Mouse (Mus musculus) thymus, postnatal 0 days (tissue): ENCODE measurements around the gene Sugct. TPM values are rescaled to one million over a fixed set of nuclear protein-coding genes. Genes with fewer than 3 reads are reported as not detected.

Source experiments
- DNase-seq: peaks from one replicate; pipeline ENCODE4 v3.0.0-alpha.2; 2015; ENCODE audit warnings: low spot score
- polyA plus RNA-seq: library from polyadenylated mRNA; unstranded; fragments of >200 nt; fragmentation: Nextera tagmentation; extraction: Ambion mirVana; gene quantifications from 2 replicates; pipeline ENCODE4 v1.2.1, GENCODE M21; 2015

Gene Sugct
- polyA plus RNA-seq, 1 experiment from 2014 or later: 6.0 TPM

DNA sequence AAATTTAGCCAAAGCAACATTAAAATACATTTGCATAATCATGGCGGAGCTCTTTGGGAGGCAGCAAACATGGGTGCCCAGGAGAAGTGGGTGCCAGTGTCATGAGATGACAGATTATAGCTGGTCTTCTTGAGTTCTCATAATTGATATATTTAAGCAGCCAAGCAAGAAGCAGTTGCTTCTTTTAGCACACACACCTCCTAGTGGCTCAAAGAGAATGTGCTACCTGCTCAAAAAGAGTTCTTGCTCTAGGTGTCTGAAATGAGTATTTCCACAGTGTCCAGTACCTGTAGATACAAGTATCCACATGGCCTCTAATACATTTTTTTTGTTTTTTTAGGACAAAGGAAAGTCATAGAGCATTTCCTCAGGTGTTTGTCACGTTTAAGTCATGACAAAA is 655.6 kb downstream of the Sugct start:
- no peak for DNase-seq

- no peak for DNase-seq
These were observed 657.0 kb downstream of the Sugct start for GRCm38 (mm10) chr13:17038341-17038740.

GRCm38 (mm10) chr13:17037899-17038298 is 657.5 kb downstream of the Sugct start:
- no peak for DNase-seq

DNA sequence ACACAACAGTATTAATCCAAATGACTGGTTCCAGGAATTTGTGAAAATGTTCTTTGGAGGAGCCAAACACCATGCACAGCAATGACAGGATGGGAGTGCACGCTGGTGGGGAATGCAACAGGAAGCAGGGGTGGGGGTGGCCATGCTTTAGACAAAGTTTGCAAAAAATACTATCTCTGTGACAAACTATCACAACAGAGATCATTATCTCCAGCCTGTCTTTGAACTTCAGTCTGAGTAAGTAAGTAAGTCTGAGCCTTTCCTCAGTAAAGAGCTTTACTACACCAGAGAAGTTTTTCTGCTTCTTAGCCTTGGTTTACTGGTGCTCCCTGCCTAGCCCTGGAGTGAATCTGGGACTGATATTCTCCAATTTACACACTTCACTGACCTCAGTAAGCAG is 664.6 kb downstream of the Sugct start:
- DNase-seq: peak; percentile 24

- peak; percentile 76 for DNase-seq
These were observed 666.8 kb downstream of the Sugct start for GRCm38 (mm10) chr13:17028595-17028994.

DNA sequence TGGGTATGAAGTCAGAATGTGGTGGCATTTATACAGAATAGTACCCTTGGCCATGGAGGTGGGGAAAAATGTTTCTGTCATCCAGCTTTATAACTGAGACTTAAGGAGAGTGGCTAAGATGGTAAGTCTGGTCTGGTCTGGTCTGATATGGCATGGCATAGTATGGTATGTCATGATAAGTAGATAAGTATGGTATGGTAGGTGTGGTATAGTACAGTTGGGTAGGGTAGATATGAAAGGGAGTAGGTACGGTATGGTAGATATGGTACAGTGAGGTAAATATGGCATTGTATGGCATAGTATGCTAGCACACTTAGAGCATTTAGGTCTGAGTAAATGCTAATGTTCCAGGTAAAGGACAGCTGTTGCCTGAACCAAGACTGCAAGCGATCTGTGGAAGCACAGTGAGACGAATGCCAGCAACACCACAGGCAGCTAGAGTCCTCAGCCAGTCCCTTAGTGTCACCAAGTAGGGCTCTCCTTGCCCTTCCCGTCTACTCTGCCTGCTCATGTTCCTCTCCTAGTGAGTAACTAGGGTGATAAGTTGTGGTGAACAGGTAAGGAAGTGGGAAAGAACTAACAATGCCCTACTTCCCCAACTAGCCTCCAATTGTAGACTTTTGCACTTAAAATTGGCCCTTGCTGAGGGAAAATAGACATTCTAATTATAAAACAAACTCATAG is 667.4 kb downstream of the Sugct start:
- DNase-seq: peak; percentile 15

GRCm38 (mm10) chr13:17027001-17027400 is 668.4 kb downstream of the Sugct start:
- DNase-seq: no peak

- DNase-seq: no peak
These were observed 698.9 kb downstream of the Sugct start for GRCm38 (mm10) chr13:16996464-16996863.

GRCm38 (mm10) chr13:16995321-16995720 is 700.0 kb downstream of the Sugct start:
- no peak for DNase-seq

- no peak for DNase-seq
These were observed 717.6 kb downstream of the Sugct start for GRCm38 (mm10) chr13:16977743-16978142.

DNA sequence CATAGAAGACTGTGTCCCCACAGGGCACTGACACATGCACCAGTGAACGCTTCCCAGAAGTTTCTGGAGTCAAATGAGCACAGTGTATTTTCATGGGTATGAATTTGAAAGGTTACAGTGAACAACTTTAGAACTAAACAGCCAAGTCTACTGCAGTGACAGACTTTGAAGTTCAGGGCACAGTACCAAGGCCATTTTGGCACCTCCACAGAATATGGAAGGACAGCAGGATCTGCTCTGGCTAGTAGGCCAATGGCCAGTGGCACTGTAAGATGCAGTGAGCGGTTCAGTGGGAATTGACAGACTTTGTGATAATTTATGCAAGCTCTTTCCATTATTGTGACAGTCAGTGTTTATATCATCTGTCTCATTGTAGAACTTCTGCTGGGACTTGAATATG is 724.1 kb downstream of the Sugct start:
- no peak for DNase-seq

GRCm38 (mm10) chr13:16968995-16969394 is 726.4 kb downstream of the Sugct start:
- DNase-seq: no peak

- no peak for DNase-seq
These were observed 730.4 kb downstream of the Sugct start for GRCm38 (mm10) chr13:16964823-16965475.

- DNase-seq: no peak
These were observed 743.3 kb downstream of the Sugct start for GRCm38 (mm10) chr13:16952045-16952444.

DNA sequence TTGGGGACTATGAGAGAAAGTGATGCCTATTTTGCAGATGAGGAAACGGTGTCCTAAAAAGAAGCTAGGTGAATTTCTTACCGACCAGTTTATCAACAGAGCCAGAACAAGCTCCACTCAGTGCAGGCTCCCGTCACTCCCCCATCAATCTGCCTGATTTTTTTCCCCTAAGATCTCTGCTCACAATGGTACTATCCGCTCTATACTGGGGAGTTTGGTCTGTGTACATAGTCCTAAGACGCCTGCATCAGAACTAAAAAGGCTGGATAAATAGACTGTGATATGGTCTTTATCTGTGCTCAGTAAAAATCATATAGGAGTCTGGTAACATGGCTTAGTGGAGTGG is 755.9 kb downstream of the Sugct start:
- DNase-seq: no peak

DNA sequence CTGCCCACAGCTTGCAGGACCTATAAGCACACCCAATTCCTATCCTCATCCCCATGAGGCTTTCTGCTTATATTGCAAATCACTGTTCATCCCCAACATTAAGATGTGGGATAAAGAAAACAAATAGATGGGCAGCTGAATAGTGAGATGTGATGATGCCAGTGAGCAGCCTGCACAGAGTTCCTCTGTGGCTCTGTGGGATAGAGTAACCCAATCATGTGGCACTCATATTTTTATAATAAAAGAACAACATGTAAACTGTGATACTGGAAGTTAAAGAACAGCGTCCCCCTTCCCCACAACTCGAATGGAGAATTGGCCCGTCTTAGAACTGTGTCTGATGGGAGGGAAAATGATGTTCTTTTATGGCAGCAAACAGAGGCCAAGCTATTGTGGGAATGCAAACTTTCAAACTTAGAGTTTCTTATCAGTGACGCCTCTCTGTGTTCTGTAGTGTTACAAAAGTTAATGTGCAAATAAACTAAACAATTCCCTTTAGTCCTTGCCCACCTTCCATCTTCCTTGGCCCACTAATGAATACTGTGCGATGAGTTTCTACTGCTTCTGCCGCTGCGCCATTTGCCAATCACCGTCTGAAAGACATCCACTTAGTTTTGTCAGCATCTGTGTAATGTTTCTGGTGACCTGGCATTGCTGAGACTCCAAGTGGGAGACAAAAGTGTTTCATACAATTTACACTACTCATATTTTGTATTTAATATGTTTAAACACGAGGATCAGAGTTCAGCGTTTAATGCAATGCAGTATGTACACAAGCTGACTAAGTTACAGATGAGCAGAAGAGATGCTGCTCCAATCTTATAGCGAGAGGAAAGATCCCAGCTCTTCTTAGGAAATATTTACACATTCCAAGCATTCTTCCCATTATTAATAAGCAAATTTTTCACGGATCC is 756.5 kb downstream of the Sugct start:
- DNase-seq: no peak

DNA sequence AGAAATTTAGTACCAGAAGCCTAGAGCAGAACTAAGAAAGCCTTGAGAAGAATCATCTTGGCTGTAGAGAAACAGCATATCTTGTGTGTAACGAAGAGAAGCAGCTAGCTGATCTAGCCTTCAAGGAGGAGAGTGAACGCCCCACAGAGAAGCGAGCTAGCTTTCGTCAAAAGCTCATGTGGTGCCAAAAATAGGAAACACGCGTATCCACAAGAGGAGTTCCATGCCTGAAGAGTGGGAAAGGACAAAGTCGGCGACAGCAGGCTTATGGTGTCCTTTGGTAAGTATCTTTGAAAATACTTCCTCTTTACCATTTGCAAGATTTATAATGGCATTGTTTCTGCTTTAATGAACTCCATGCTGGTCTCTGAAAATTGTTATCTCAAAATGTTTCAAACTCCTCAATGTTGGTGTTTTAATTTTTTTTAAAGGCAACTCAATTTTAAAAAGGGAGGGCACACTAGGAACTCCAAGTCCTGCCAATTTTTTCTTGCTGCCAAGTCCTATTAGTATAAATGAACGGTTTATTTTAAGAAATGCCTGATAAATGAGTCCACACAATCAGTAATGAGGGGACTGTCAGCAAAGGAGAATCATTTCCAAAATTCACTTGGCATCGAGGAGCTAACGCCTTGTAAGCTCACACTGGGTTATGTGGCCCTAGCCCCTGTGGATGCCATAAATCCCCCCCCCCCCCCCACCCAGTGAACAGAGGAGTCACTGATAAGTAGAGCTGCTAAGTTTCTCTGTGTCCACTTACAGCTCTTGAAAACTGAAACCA is 757.7 kb downstream of the Sugct start:
- DNase-seq: no peak

GRCm38 (mm10) chr13:16935029-16935428 is 760.3 kb downstream of the Sugct start:
- no peak for DNase-seq

- no peak for DNase-seq
These were observed 761.8 kb downstream of the Sugct start for GRCm38 (mm10) chr13:16933600-16933999.

- DNase-seq: no peak
These were observed 774.0 kb downstream of the Sugct start for GRCm38 (mm10) chr13:16921305-16921704.

DNA sequence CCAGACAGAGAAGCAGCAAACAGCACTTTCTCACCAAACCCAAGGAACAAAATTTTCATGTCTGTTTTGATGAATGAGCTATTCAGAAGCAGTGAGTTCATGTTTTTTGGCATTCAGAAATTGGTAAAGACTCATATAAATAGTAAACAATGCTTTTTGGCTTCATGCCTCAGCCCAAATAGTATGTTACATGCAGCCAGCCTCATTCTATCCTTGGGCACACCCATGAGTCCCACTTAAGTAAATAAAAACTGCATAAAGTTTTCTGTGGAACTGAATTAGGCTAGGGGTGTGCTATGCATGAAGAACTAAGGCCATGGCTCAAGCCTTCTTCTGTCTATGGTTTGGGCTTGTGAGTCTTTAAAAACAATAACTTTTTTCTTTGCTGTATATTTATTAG is 779.7 kb downstream of the Sugct start:
- no peak for DNase-seq
